8 mouse cellular contexts compared by ENCODE assay signal in genomic region chr15:102546677-102547427, GRCm38 (mm10). TPM values are rescaled to one million over a fixed set of nuclear protein-coding genes. Genes with fewer than 3 reads are reported as not detected.
DNase-seq lines count a peak whose midpoint lies in the region; ATAC-seq and TF ChIP-seq lines count a peak whose summit lies in the region.

No protein-coding gene starts in this region.

- 88% methylated on average over 3 of the region's 3 CpGs for WGBS in kidney, embryonic 14.5 days
- 74% methylated on average over 3 of the region's 3 CpGs for WGBS in midbrain, postnatal 0 days
- WGBS in thymus, adult 2 months, result 96% methylated on average over 3 of the region's 3 CpGs
- 87% methylated on average over 3 of the region's 3 CpGs for WGBS in intestine, embryonic 15.5 days

- H3K4me3 ChIP-seq in kidney, embryonic 14.5 days (ENCODE audit: low read length), result no peak overlapping the region
- H3K4me3 ChIP-seq in layer of hippocampus, adult 2 months, result no peak overlapping the region
- no peak overlapping the region for H3K4me3 ChIP-seq in midbrain, postnatal 0 days (ENCODE audit: low read depth, low read length)
- H3K4me3 ChIP-seq in thymus, adult 2 months (ENCODE audit: control insufficient read depth, insufficient read depth, low read length), result no peak overlapping the region
- no peak overlapping the region for H3K4me3 ChIP-seq in intestine, embryonic 15.5 days (replicated peaks)

- no peaks in the 10 kb centered on the region for H3K9me3 ChIP-seq in kidney, embryonic 14.5 days (ENCODE audit: control insufficient read depth, low read length)
- H3K9me3 ChIP-seq in midbrain, postnatal 0 days (ENCODE audit: low read length), result no peaks in the 10 kb centered on the region
- H3K9me3 ChIP-seq in intestine, embryonic 15.5 days, result no peaks in the 10 kb centered on the region

- H3K27ac ChIP-seq in kidney, embryonic 14.5 days (ENCODE audit: low read depth, low read length), result no peak overlapping the region
- peak overlapping the region; percentile 88 for H3K27ac ChIP-seq in layer of hippocampus, adult 2 months
- H3K27ac ChIP-seq in midbrain, postnatal 0 days (ENCODE audit: low read depth, low read length), result peak overlapping the region; percentile 7; the same call in 1 of the 2 replicates
- no peak overlapping the region for H3K27ac ChIP-seq in thymus, adult 2 months (ENCODE audit: control insufficient read depth, insufficient read depth, low read length)
- no peak overlapping the region for H3K27ac ChIP-seq in intestine, embryonic 15.5 days

- no peaks in the 10 kb centered on the region for H3K27me3 ChIP-seq in kidney, embryonic 14.5 days (ENCODE audit: control insufficient read depth, insufficient read depth, low read length)
- no peaks in the 10 kb centered on the region for H3K27me3 ChIP-seq in midbrain, postnatal 0 days (ENCODE audit: insufficient read depth, low read length)
- H3K27me3 ChIP-seq in thymus, adult 2 months (ENCODE audit: control insufficient read depth, insufficient read depth, low read length), result no peaks in the 10 kb centered on the region
- no peaks in the 10 kb centered on the region for H3K27me3 ChIP-seq in intestine, embryonic 15.5 days (replicated peaks)

- H3K4me1 ChIP-seq in kidney, embryonic 14.5 days (ENCODE audit: control insufficient read depth, insufficient read depth, low read length), result no peaks in the 10 kb centered on the region
- no peaks in the 10 kb centered on the region for H3K4me1 ChIP-seq in midbrain, postnatal 0 days (ENCODE audit: insufficient read depth, low read length)
- H3K4me1 ChIP-seq in thymus, adult 2 months (replicated peaks; ENCODE audit: control insufficient read depth, insufficient read depth, low read length), result no peaks in the 10 kb centered on the region
- H3K4me1 ChIP-seq in intestine, embryonic 15.5 days (replicated peaks), result no peaks in the 10 kb centered on the region

- no peak for ATAC-seq in kidney, embryonic 14.5 days (ENCODE audit: low FRiP score, low TSS enrichment)
- ATAC-seq in midbrain, postnatal 0 days (ENCODE audit: low FRiP score), result no peak
- no peak for ATAC-seq in intestine, embryonic 15.5 days

- no peak overlapping the region for H3K9ac ChIP-seq in kidney, embryonic 14.5 days (ENCODE audit: low read depth, low read length)
- no peak overlapping the region for H3K9ac ChIP-seq in midbrain, postnatal 0 days (replicated peaks; ENCODE audit: low read length, poor library complexity, severe bottlenecking)
- no peak overlapping the region for H3K9ac ChIP-seq in intestine, embryonic 15.5 days

- H3K36me3 ChIP-seq in kidney, embryonic 14.5 days (ENCODE audit: control insufficient read depth, insufficient read depth, low read length), result peaks cover 48% of the 10 kb centered on the region
- peaks cover 21% of the 10 kb centered on the region for H3K36me3 ChIP-seq in midbrain, postnatal 0 days (ENCODE audit: insufficient read depth, low read length)
- H3K36me3 ChIP-seq in thymus, adult 2 months (ENCODE audit: control insufficient read depth, insufficient read depth, low read length), result peaks cover 53% of the 10 kb centered on the region
- H3K36me3 ChIP-seq in intestine, embryonic 15.5 days, result peaks cover 18% of the 10 kb centered on the region

- peak; percentile 39 for DNase-seq in kidney, adult 11 months
- DNase-seq in cerebellum, adult 11-12 months, result peak; percentile 99
- peak; percentile 24 to 27 for DNase-seq in gastrocnemius, adult 8-10 months (ENCODE audit: low spot score in 2 of 2)
- peak; percentile 91 to 93 for DNase-seq in layer of hippocampus, adult 2 months (ENCODE audit: low spot score in 2 of 2)
- DNase-seq in midbrain, postnatal 0 days (ENCODE audit: low spot score), result peak; percentile 91
- no peak for DNase-seq in thymus, adult 2 months

- H3K4me2 ChIP-seq in kidney, embryonic 14.5 days (replicated peaks; ENCODE audit: low read depth, low read length), result no peak overlapping the region
- H3K4me2 ChIP-seq in midbrain, postnatal 0 days (ENCODE audit: low read depth, low read length, poor library complexity, severe bottlenecking), result no peak overlapping the region
- no peak overlapping the region for H3K4me2 ChIP-seq in intestine, embryonic 15.5 days (replicated peaks)

- TF ChIP-seq POLR2A in thymus, adult 2 months (IDR thresholded peaks at IDR 0.05; ENCODE audit: control insufficient read depth, extremely low read depth, insufficient read depth, low read length, poor library complexity), result no peak

- no peak for TF ChIP-seq CTCF in layer of hippocampus, adult 2 months (conservative IDR thresholded peaks at IDR 0.05)
- no peak for TF ChIP-seq CTCF in midbrain, postnatal 0 days (IDR thresholded peaks at IDR 0.05)
- TF ChIP-seq CTCF in thymus, adult 2 months (IDR thresholded peaks at IDR 0.05; ENCODE audit: borderline replicate concordance, control insufficient read depth, extremely low read depth, insufficient read depth, low read length, poor library complexity), result no peak

RNA-seq across cellular contexts. Expression of gene Npff, which starts 22.1 kb away (rescaled TPM):
- polyA plus RNA-seq in kidney, embryonic 14.5 days (2014; fragmentation: Nextera tagmentation; extraction: Ambion mirVana), result 2.7 and 3.5 TPM in 2 replicates
- total RNA-seq in gastrocnemius, adult 8-10 months (2022), result 1 to 10 TPM in 2 of 4 experiments, under 1 TPM in 2; 0.82 to 1.5 (median 1.1) TPM
- 1 to 10 TPM; 5.5 TPM for total RNA-seq in layer of hippocampus, adult 2 months (2021)
- 2.6 and 2.7 TPM in 2 replicates for total RNA-seq in midbrain, postnatal 0 days (2014; rRNA removed)
- polyA plus RNA-seq in midbrain, postnatal 0 days (2015; fragmentation: Nextera tagmentation; extraction: Ambion mirVana), result 0.99 and 1.3 TPM in 2 replicates
- polyA plus RNA-seq in thymus, adult 2 months (2012; rRNA removed), result 10.8 and 11.7 TPM in 2 replicates
- polyA plus RNA-seq in intestine, embryonic 15.5 days (2015; fragmentation: Nextera tagmentation; extraction: Ambion mirVana), result 1.3 and 1.6 TPM in 2 replicates

RNA-seq across cellular contexts. Expression of gene Tarbp2, which starts 28.9 kb away (rescaled TPM):
- 80.4 and 89.1 TPM in 2 replicates for polyA plus RNA-seq in kidney, embryonic 14.5 days (2014; fragmentation: Nextera tagmentation; extraction: Ambion mirVana)
- total RNA-seq in gastrocnemius, adult 8-10 months (2022), result 10 to 100 TPM; 29.0 to 40.3 (median 35.2) TPM
- 10 to 100 TPM; 36.2 to 37.7 TPM for total RNA-seq in layer of hippocampus, adult 2 months (2021)
- total RNA-seq in midbrain, postnatal 0 days (2014; rRNA removed), result 78.4 and 96.9 TPM in 2 replicates
- 107 and 116 TPM in 2 replicates for polyA plus RNA-seq in midbrain, postnatal 0 days (2015; fragmentation: Nextera tagmentation; extraction: Ambion mirVana)
- polyA plus RNA-seq in thymus, adult 2 months (2012; rRNA removed), result 133 and 166 TPM in 2 replicates
- 94.1 and 101 TPM in 2 replicates for polyA plus RNA-seq in intestine, embryonic 15.5 days (2015; fragmentation: Nextera tagmentation; extraction: Ambion mirVana)

RNA-seq across cellular contexts. Expression of gene Map3k12, which starts 30.0 kb away (rescaled TPM):
- 12.2 and 14.8 TPM in 2 replicates for polyA plus RNA-seq in kidney, embryonic 14.5 days (2014; fragmentation: Nextera tagmentation; extraction: Ambion mirVana)
- total RNA-seq in gastrocnemius, adult 8-10 months (2022), result 1 to 10 TPM in 3 of 4 experiments, under 1 TPM in 1; 0.68 to 1.9 (median 1.5) TPM
- total RNA-seq in layer of hippocampus, adult 2 months (2021), result 10 to 100 TPM; 95.0 to 99.9 TPM
- 73.3 and 82.1 TPM in 2 replicates for total RNA-seq in midbrain, postnatal 0 days (2014; rRNA removed)
- 49.7 and 50.1 TPM in 2 replicates for polyA plus RNA-seq in midbrain, postnatal 0 days (2015; fragmentation: Nextera tagmentation; extraction: Ambion mirVana)
- 11.3 and 12.7 TPM in 2 replicates for polyA plus RNA-seq in thymus, adult 2 months (2012; rRNA removed)
- polyA plus RNA-seq in intestine, embryonic 15.5 days (2015; fragmentation: Nextera tagmentation; extraction: Ambion mirVana), result 10.8 and 11.0 TPM in 2 replicates

RNA-seq across cellular contexts. Expression of gene Gm10337, which starts 43.3 kb away (rescaled TPM):
- not detected in 2 replicates for polyA plus RNA-seq in kidney, embryonic 14.5 days (2014; fragmentation: Nextera tagmentation; extraction: Ambion mirVana)
- not detected for total RNA-seq in gastrocnemius, adult 8-10 months (2022)
- total RNA-seq in layer of hippocampus, adult 2 months (2021), result not detected
- total RNA-seq in midbrain, postnatal 0 days (2014; rRNA removed), result not detected in 2 replicates
- polyA plus RNA-seq in midbrain, postnatal 0 days (2015; fragmentation: Nextera tagmentation; extraction: Ambion mirVana), result 15.9 and 18.2 TPM in 2 replicates
- not detected in 2 replicates for polyA plus RNA-seq in thymus, adult 2 months (2012; rRNA removed)
- polyA plus RNA-seq in intestine, embryonic 15.5 days (2015; fragmentation: Nextera tagmentation; extraction: Ambion mirVana), result 5.4 TPM in 1 of 2 replicates, not detected in the other

Comparison
In these comparisons a context has a peak if more than half of its experiments do, and no peak if none do; other contexts are left out.
1. H3K27ac ChIP-seq: peak in layer of hippocampus, adult 2 months (single experiment) and midbrain, postnatal 0 days (single experiment); none in kidney, embryonic 14.5 days (single experiment), thymus, adult 2 months (single experiment) and intestine, embryonic 15.5 days (single experiment).